Mouse (Mus musculus): Measurements from ENCODE around the gene Cops7b.

Gene Cops7b

GRCm38 (mm10) chr1:86652675-86653074, 70.0 kb downstream of the Cops7b start:
- in situ Hi-C loops (cut with MboI, MseI) = no loop called here

GRCm38 (mm10) chr1:86657071-86657470, 74.4 kb downstream of the Cops7b start:
- in situ Hi-C loops (cut with MboI, MseI) = no loop called here
